Comparison of ENCODE assay signal across 9 mouse cellular contexts in genomic region chr4:152286887-152287286, GRCm38 (mm10). TPM values are rescaled to one million over a fixed set of nuclear protein-coding genes. Genes with fewer than 3 reads are reported as not detected.
DNase-seq lines count a peak whose midpoint lies in the region; ATAC-seq and TF ChIP-seq lines count a peak whose summit lies in the region.
"Had no signal": no experiment of that assay in that cellular context is flagged by ENCODE, and none has a peak within 500 bp of the region (broad histone marks: within the 10 kb centered on the region; RNA-seq: fewer than 3 reads in every experiment).

No protein-coding gene starts in this region.

- H3K36me3 ChIP-seq in embryonic facial prominence, embryonic 11.5 days (replicated peaks; ENCODE audit: control insufficient read depth, insufficient read depth, low read depth, low read length), result no peaks in the 10 kb centered on the region
- no peaks in the 10 kb centered on the region for H3K36me3 ChIP-seq in hindbrain, embryonic 11.5 days (ENCODE audit: control insufficient read depth, insufficient read depth, low read length)
- H3K36me3 ChIP-seq in limb, embryonic 14.5 days (ENCODE audit: control insufficient read depth, insufficient read depth, low read length), result no peaks in the 10 kb centered on the region

- H3K4me2 ChIP-seq in embryonic facial prominence, embryonic 11.5 days (ENCODE audit: low read depth, low read length), result no peak overlapping the region
- peak overlapping the region; percentile 52 for H3K4me2 ChIP-seq in hindbrain, embryonic 11.5 days (replicated peaks; ENCODE audit: low read depth, low read length)
- H3K4me2 ChIP-seq in limb, embryonic 14.5 days (replicated peaks; ENCODE audit: low read depth, low read length, severe bottlenecking), result no peak overlapping the region

- H3K9ac ChIP-seq in embryonic facial prominence, embryonic 11.5 days (replicated peaks; ENCODE audit: low read length), result no peak overlapping the region
- H3K9ac ChIP-seq in hindbrain, embryonic 11.5 days (ENCODE audit: low read depth, low read length), result no peak overlapping the region; the same call in 1 of the 2 replicates
- no peak overlapping the region for H3K9ac ChIP-seq in limb, embryonic 14.5 days (ENCODE audit: low read depth, low read length, severe bottlenecking)
- H3K9ac ChIP-seq: liver, embryonic 14.5 days had no signal

- 5% methylated on average over 26 of the region's 26 CpGs for WGBS in embryonic facial prominence, embryonic 11.5 days
- WGBS in hindbrain, embryonic 11.5 days, result 2% methylated on average over 26 of the region's 26 CpGs
- 5% methylated on average over 26 of the region's 26 CpGs for WGBS in limb, embryonic 14.5 days

- TF ChIP-seq POLR2A in limb, embryonic 14.5 days (IDR thresholded peaks at IDR 0.05; ENCODE audit: borderline replicate concordance, extremely low read depth, insufficient read depth, insufficient read length), result no peak

- DNase-seq in urinary bladder, postnatal 14 days (ENCODE audit: low spot score), result peak; percentile 71
- no peak for DNase-seq in urinary bladder, adult 18-20 months (ENCODE audit: low spot score in 2 of 2)
- peak; percentile 78 for DNase-seq in embryonic facial prominence, embryonic 11.5 days (ENCODE audit: low spot score)
- DNase-seq in hindbrain, embryonic 11.5 days (ENCODE audit: low spot score), result peak; percentile 75
- DNase-seq in limb, embryonic 14.5 days (ENCODE audit: low spot score), result peak; percentile 59
- peak; percentile 81 for DNase-seq in neural tube, embryonic 10.5 days (ENCODE audit: extremely low spot score, low spot score)
- no peak for DNase-seq in right cerebral cortex, postnatal 36 days (ENCODE audit: low spot score in 2 of 2)

- ATAC-seq in embryonic facial prominence, embryonic 11.5 days (replicated peaks; ENCODE audit: insufficient number of reproducible peaks, low FRiP score, low TSS enrichment, low read depth), result no peak
- no peak for ATAC-seq in hindbrain, embryonic 11.5 days (ENCODE audit: low FRiP score)
- ATAC-seq in limb, embryonic 14.5 days (ENCODE audit: low FRiP score, low read depth), result no peak
- no peak for ATAC-seq in erythroid progenitor cell, adult 5-6 weeks (replicated peaks; ENCODE audit: low FRiP score, poor library complexity, severe bottlenecking)

- H3K27ac ChIP-seq in embryonic facial prominence, embryonic 11.5 days (replicated peaks; ENCODE audit: low read depth, low read length), result no peak overlapping the region
- H3K27ac ChIP-seq in hindbrain, embryonic 11.5 days (ENCODE audit: low read depth, low read length), result no peak overlapping the region
- no peak overlapping the region for H3K27ac ChIP-seq in limb, embryonic 14.5 days (replicated peaks; ENCODE audit: low read depth, low read length)
- H3K27ac ChIP-seq: liver, embryonic 14.5 days had no signal

- H3K27me3 ChIP-seq in embryonic facial prominence, embryonic 11.5 days (ENCODE audit: control insufficient read depth, insufficient read depth, low read length), result peaks cover 89% of the 10 kb centered on the region
- peaks cover 89% of the 10 kb centered on the region for H3K27me3 ChIP-seq in hindbrain, embryonic 11.5 days (ENCODE audit: control insufficient read depth, insufficient read depth, low read length)
- peaks cover 92% of the 10 kb centered on the region for H3K27me3 ChIP-seq in limb, embryonic 14.5 days (ENCODE audit: control insufficient read depth, insufficient read depth, low read length)

- H3K9me3 ChIP-seq in embryonic facial prominence, embryonic 11.5 days (replicated peaks; ENCODE audit: control insufficient read depth, low read length), result no peaks in the 10 kb centered on the region
- H3K9me3 ChIP-seq in hindbrain, embryonic 11.5 days (ENCODE audit: control insufficient read depth, low read length), result no peaks in the 10 kb centered on the region
- H3K9me3 ChIP-seq in limb, embryonic 14.5 days (ENCODE audit: control insufficient read depth, low read length), result no peaks in the 10 kb centered on the region

- peaks cover 7% of the 10 kb centered on the region for H3K4me1 ChIP-seq in embryonic facial prominence, embryonic 11.5 days (ENCODE audit: control insufficient read depth, insufficient read depth, low read length)
- H3K4me1 ChIP-seq in hindbrain, embryonic 11.5 days (replicated peaks; ENCODE audit: control insufficient read depth, insufficient read depth, low read length), result peaks cover 32% of the 10 kb centered on the region
- peaks cover 12% of the 10 kb centered on the region for H3K4me1 ChIP-seq in limb, embryonic 14.5 days (ENCODE audit: control insufficient read depth, insufficient read depth, low read length)

- H3K4me3 ChIP-seq in embryonic facial prominence, embryonic 11.5 days (ENCODE audit: low read depth, low read length), result no peak overlapping the region
- H3K4me3 ChIP-seq in hindbrain, embryonic 11.5 days (ENCODE audit: low read depth, low read length), result peak overlapping the region; percentile 23
- no peak overlapping the region for H3K4me3 ChIP-seq in limb, embryonic 14.5 days (replicated peaks; ENCODE audit: low read length)

RNA-seq across cellular contexts. Expression of gene Hes3, which starts 4.6 kb away (rescaled TPM):
- polyA plus RNA-seq in embryonic facial prominence, embryonic 11.5 days (2014; fragmentation: Nextera tagmentation; extraction: Ambion mirVana), result 0.32 and 0.65 TPM in 2 replicates
- 2.9 and 3.5 TPM in 2 replicates for polyA plus RNA-seq in hindbrain, embryonic 11.5 days (2014; fragmentation: Nextera tagmentation; extraction: Ambion mirVana)
- 0.03 and 0.13 TPM in 2 replicates for polyA plus RNA-seq in limb, embryonic 14.5 days (2012; rRNA removed)
- polyA plus RNA-seq in limb, embryonic 14.5 days (2014; fragmentation: Nextera tagmentation; extraction: Ambion mirVana), result not detected in 2 replicates
- total RNA-seq in erythroid progenitor cell, adult 5-6 weeks (2015; ENCODE audit: low replicate concordance), result not detected in 2 replicates
- not detected in 2 replicates for total RNA-seq in erythroid progenitor cell, adult 5-6 weeks (2017; ENCODE audit: low replicate concordance)
- polyA plus RNA-seq: liver, embryonic 14.5 days had no signal

RNA-seq across cellular contexts. Expression of gene Icmt, which starts 10.1 kb away (rescaled TPM):
- polyA plus RNA-seq in embryonic facial prominence, embryonic 11.5 days (2014; fragmentation: Nextera tagmentation; extraction: Ambion mirVana), result 23.4 and 24.8 TPM in 2 replicates
- 17.4 and 20.6 TPM in 2 replicates for polyA plus RNA-seq in hindbrain, embryonic 11.5 days (2014; fragmentation: Nextera tagmentation; extraction: Ambion mirVana)
- polyA plus RNA-seq in limb, embryonic 14.5 days (2012; rRNA removed), result 26.6 and 30.7 TPM in 2 replicates
- 27.6 and 32.7 TPM in 2 replicates for polyA plus RNA-seq in limb, embryonic 14.5 days (2014; fragmentation: Nextera tagmentation; extraction: Ambion mirVana)
- 8.0 and 24.5 TPM in 2 replicates for total RNA-seq in erythroid progenitor cell, adult 5-6 weeks (2015; ENCODE audit: low replicate concordance)
- 14.2 TPM in 2 replicates for total RNA-seq in erythroid progenitor cell, adult 5-6 weeks (2017; ENCODE audit: low replicate concordance)

RNA-seq across cellular contexts. Expression of gene Gpr153, which starts 12.9 kb away (rescaled TPM):
- 4.3 and 5.9 TPM in 2 replicates for polyA plus RNA-seq in embryonic facial prominence, embryonic 11.5 days (2014; fragmentation: Nextera tagmentation; extraction: Ambion mirVana)
- polyA plus RNA-seq in hindbrain, embryonic 11.5 days (2014; fragmentation: Nextera tagmentation; extraction: Ambion mirVana), result 8.7 and 9.5 TPM in 2 replicates
- 56.5 and 79.5 TPM in 2 replicates for polyA plus RNA-seq in limb, embryonic 14.5 days (2012; rRNA removed)
- 28.6 and 33.0 TPM in 2 replicates for polyA plus RNA-seq in limb, embryonic 14.5 days (2014; fragmentation: Nextera tagmentation; extraction: Ambion mirVana)
- total RNA-seq in erythroid progenitor cell, adult 5-6 weeks (2015; ENCODE audit: low replicate concordance), result not detected in 2 replicates
- total RNA-seq in erythroid progenitor cell, adult 5-6 weeks (2017; ENCODE audit: low replicate concordance), result not detected in 2 replicates

RNA-seq across cellular contexts. Expression of gene Rnf207, which starts 31.9 kb away (rescaled TPM):
- 0.41 and 1.0 TPM in 2 replicates for polyA plus RNA-seq in embryonic facial prominence, embryonic 11.5 days (2014; fragmentation: Nextera tagmentation; extraction: Ambion mirVana)
- polyA plus RNA-seq in hindbrain, embryonic 11.5 days (2014; fragmentation: Nextera tagmentation; extraction: Ambion mirVana), result 1.5 and 1.6 TPM in 2 replicates
- 0.92 and 1.1 TPM in 2 replicates for polyA plus RNA-seq in limb, embryonic 14.5 days (2012; rRNA removed)
- 0.39 and 0.50 TPM in 2 replicates for polyA plus RNA-seq in limb, embryonic 14.5 days (2014; fragmentation: Nextera tagmentation; extraction: Ambion mirVana)
- total RNA-seq in erythroid progenitor cell, adult 5-6 weeks (2015; ENCODE audit: low replicate concordance), result not detected in 2 replicates
- not detected in 2 replicates for total RNA-seq in erythroid progenitor cell, adult 5-6 weeks (2017; ENCODE audit: low replicate concordance)

RNA-seq across cellular contexts. Expression of gene Rpl22, which starts 38.7 kb away (rescaled TPM):
- polyA plus RNA-seq in embryonic facial prominence, embryonic 11.5 days (2014; fragmentation: Nextera tagmentation; extraction: Ambion mirVana), result 404 and 441 TPM in 2 replicates
- 304 and 330 TPM in 2 replicates for polyA plus RNA-seq in hindbrain, embryonic 11.5 days (2014; fragmentation: Nextera tagmentation; extraction: Ambion mirVana)
- polyA plus RNA-seq in limb, embryonic 14.5 days (2012; rRNA removed), result 296 and 760 TPM in 2 replicates
- 422 and 460 TPM in 2 replicates for polyA plus RNA-seq in limb, embryonic 14.5 days (2014; fragmentation: Nextera tagmentation; extraction: Ambion mirVana)
- 429 and 481 TPM in 2 replicates for total RNA-seq in erythroid progenitor cell, adult 5-6 weeks (2015; ENCODE audit: low replicate concordance)
- total RNA-seq in erythroid progenitor cell, adult 5-6 weeks (2017; ENCODE audit: low replicate concordance), result 506 and 514 TPM in 2 replicates

Comparison
In these comparisons a context has a peak if more than half of its experiments do, and no peak if none do; other contexts are left out.
1. DNase-seq: peak in urinary bladder, postnatal 14 days (single experiment), embryonic facial prominence, embryonic 11.5 days (single experiment), hindbrain, embryonic 11.5 days (single experiment), limb, embryonic 14.5 days (single experiment) and neural tube, embryonic 10.5 days (single experiment); none in urinary bladder, adult 18-20 months (0 of 2) and right cerebral cortex, postnatal 36 days (0 of 2).